Mouse (Mus musculus): ENCODE results near the gene Aggf1. TPM values are rescaled to one million over a fixed set of nuclear protein-coding genes. Genes with fewer than 3 reads are reported as not detected.

Aggf1 gene
- 17.6 and 18.5 TPM in 2 replicates for polyA plus RNA-seq (2015; fragmentation: Nextera tagmentation; extraction: Ambion mirVana)

DNA sequence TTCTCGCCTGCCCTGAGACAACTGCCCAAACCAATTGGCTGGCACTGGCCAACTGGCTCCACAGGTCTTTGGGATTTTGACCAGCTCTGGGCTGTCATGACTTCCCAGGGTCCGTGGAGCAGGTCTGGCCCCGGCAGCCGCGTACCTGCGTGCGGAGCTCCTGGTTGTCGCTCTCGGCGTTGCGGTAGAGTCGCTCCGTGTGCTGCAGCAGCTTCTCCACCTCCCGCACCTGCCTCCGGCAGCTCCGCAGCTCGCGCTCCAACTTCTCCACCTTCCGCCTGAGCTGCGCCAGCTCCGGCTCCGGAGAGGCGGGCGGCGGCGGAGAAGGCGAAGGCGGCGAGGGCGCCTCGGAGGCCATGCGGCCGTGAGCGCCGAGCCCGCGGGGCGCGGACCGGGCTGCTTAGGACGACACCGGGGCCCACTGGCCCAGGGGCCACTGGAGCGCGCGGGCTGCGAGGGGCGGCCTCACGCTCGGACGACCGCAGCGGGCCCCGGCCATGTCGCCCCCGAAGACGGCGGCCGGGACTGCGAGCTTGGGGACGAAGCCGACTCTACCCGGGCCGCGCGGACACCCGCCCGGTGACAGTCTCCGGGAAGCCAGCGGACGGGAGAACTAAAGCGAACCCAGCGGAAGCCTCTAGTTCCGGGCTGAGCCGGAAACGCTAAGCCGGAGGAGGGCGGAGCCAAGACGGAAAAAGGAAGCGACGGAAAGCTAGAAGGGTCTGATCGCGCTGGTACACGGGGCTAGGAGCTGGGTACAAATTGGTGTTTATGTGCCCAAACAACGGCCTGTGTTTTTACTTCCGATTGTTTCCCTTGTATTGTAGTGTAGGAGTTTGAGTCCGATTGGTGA is at the start of gene Aggf1:
Aggf1 (minus strand) TSS at position 652 of the 853 bp plus-strand sequence.
- peak within 1 kb of the TSS; percentile 63 for H3K4me2 ChIP-seq (replicated peaks; ENCODE audit: low read depth)
- no peaks in the 10 kb centered on the region for H3K9me3 ChIP-seq (ENCODE audit: control insufficient read depth, low read length)
- no peaks in the 10 kb centered on the region for H3K4me1 ChIP-seq (replicated peaks; ENCODE audit: control insufficient read depth, insufficient read depth)
- H3K27me3 ChIP-seq (ENCODE audit: control insufficient read depth, insufficient read depth, low read length): no peaks in the 10 kb centered on the region
- H3K36me3 ChIP-seq (ENCODE audit: control insufficient read depth, insufficient read depth, low read length): peaks cover 5% of the 10 kb centered on the region; the same call in 1 of the 2 replicates
- H3K27ac ChIP-seq (replicated peaks): peak within 1 kb of the TSS; percentile 95
- TF ChIP-seq CTCF (IDR thresholded peaks at IDR 0.05; ENCODE audit: low read depth): no peak
- no peak for TF ChIP-seq EP300 (optimal IDR thresholded peaks at IDR 0.05)
- H3K4me3 ChIP-seq (ENCODE audit: low read depth, low read length): peak within 1 kb of the TSS; percentile 98
- ATAC-seq (ENCODE audit: low FRiP score, low TSS enrichment) (peak; percentile 95), DNase-seq (ENCODE audit: low spot score) (peak; percentile 91)
- H3K9ac ChIP-seq (ENCODE audit: low read length): peak within 1 kb of the TSS; percentile 96
- WGBS: under 1% methylated on average over 85 of the region's 86 CpGs

DNA sequence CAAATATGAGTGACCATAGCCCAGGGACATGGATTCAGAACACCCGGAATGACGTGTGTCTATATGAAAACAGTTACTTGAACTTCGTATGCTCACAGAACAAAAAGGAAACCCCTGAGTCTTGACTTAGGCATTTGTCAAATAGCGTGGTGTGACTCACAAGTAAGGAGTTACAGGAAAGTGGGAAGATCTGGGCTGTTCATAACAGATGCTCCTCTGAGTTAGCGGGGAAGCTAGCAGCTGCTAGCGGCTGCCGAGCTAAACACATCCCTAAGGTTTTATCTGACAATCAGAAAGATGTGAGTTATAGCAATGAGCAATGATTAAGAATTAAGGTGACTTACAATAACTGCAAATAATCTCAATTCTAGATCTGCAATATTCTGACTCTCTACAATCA is 49.8 kb upstream of the Aggf1 start:
- DNase-seq (ENCODE audit: low spot score): no peak
- no peak for TF ChIP-seq CTCF (IDR thresholded peaks at IDR 0.05; ENCODE audit: low read depth)
- TF ChIP-seq EP300 (optimal IDR thresholded peaks at IDR 0.05): no peak

DNA sequence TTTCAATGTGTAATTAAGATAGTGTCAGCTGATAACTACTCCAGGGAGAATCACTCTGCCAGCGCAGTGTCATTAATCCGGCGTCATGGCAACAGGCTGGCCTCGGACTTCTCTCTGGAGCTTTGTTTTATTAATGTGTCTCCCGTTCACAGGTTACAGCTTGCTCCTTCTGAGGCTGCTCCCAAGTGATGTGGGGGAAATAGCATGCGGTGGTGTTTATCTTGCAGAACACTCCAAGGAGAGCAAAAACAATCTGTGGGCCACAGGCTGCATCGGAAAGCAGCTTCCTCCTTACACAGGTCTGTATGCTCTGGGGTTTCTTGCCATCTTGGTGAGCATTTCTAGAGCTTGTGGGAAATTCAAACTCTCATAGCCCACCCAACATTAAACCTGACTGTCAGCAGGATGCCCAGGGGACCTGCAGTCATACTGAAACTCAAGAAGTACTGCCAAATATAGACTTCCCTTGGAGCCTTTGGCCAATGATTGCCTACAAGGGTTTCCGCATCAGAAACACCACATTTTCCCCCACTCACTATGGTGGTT is 44.1 kb upstream of the Aggf1 start:
- H3K9ac ChIP-seq (ENCODE audit: low read length): no peak overlapping the region
- ATAC-seq (ENCODE audit: low FRiP score, low TSS enrichment): no peak
- no peaks in the 10 kb centered on the region for H3K9me3 ChIP-seq (ENCODE audit: control insufficient read depth, low read length)
- H3K4me1 ChIP-seq (replicated peaks; ENCODE audit: control insufficient read depth, insufficient read depth): no peaks in the 10 kb centered on the region
- no peaks in the 10 kb centered on the region for H3K36me3 ChIP-seq (ENCODE audit: control insufficient read depth, insufficient read depth, low read length)
- no peak for TF ChIP-seq EP300 (optimal IDR thresholded peaks at IDR 0.05)
- no peak for TF ChIP-seq CTCF (IDR thresholded peaks at IDR 0.05; ENCODE audit: low read depth)
- DNase-seq (ENCODE audit: low spot score): no peak
- no peaks in the 10 kb centered on the region for H3K27me3 ChIP-seq (ENCODE audit: control insufficient read depth, insufficient read depth, low read length)
- 14% methylated on average over 8 of the region's 8 CpGs for WGBS
- H3K4me3 ChIP-seq (ENCODE audit: low read depth, low read length): no peak overlapping the region
- no peak overlapping the region for H3K4me2 ChIP-seq (replicated peaks; ENCODE audit: low read depth)
- no peak overlapping the region for H3K27ac ChIP-seq (replicated peaks)

More for the DNA sequence above, 49.8 kb upstream of the Aggf1 start:
- no peaks in the 10 kb centered on the region for H3K27me3 ChIP-seq (ENCODE audit: control insufficient read depth, insufficient read depth, low read length)
- no peak for ATAC-seq (ENCODE audit: low FRiP score, low TSS enrichment)
- H3K4me2 ChIP-seq (replicated peaks; ENCODE audit: low read depth): no peak overlapping the region
- no peaks in the 10 kb centered on the region for H3K9me3 ChIP-seq (ENCODE audit: control insufficient read depth, low read length)
- H3K36me3 ChIP-seq (ENCODE audit: control insufficient read depth, insufficient read depth, low read length): no peaks in the 10 kb centered on the region
- no peak overlapping the region for H3K27ac ChIP-seq (replicated peaks)
- no peak overlapping the region for H3K9ac ChIP-seq (ENCODE audit: low read length)
- no peak overlapping the region for H3K4me3 ChIP-seq (ENCODE audit: low read depth, low read length)
- H3K4me1 ChIP-seq (replicated peaks; ENCODE audit: control insufficient read depth, insufficient read depth): no peaks in the 10 kb centered on the region
- WGBS: 38% methylated on average over 7 of the region's 7 CpGs

DNA sequence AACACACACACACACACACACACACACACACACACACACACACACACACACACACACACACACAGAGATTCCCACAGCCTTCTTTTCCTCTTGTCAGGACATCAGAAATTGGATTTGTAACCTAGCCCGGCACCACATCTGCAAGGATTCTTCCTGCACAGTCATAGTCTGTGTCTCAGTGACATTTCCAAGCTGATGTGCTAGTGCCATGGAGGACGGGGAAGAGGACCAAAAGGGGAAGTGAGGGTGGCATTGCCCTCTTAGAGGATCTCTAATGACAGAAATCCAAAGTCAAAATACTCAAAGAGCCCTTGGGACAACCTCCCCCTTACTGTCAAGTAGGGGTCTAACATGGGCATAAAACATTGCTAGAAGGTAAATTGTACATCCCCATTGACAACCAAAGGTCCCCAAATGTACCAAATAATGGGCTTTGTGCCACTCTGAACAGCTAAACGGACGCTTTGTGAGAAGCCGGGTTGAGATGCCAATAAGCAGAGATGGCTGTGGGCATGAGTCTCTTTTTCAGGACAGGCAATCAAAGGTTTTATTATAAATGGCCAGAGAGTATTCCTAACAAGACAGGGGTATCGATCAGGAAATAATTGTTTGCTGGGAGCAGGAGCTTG is 43.5 kb upstream of the Aggf1 start:
- DNase-seq (ENCODE audit: low spot score): no peak
- WGBS: 46% methylated on average over 6 of the region's 6 CpGs
- no peaks in the 10 kb centered on the region for H3K9me3 ChIP-seq (ENCODE audit: control insufficient read depth, low read length)
- no peak overlapping the region for H3K4me2 ChIP-seq (replicated peaks; ENCODE audit: low read depth)
- no peak overlapping the region for H3K4me3 ChIP-seq (ENCODE audit: low read depth, low read length)
- no peak overlapping the region for H3K9ac ChIP-seq (ENCODE audit: low read length)
- H3K27ac ChIP-seq (replicated peaks): no peak overlapping the region
- no peaks in the 10 kb centered on the region for H3K4me1 ChIP-seq (replicated peaks; ENCODE audit: control insufficient read depth, insufficient read depth)
- no peaks in the 10 kb centered on the region for H3K27me3 ChIP-seq (ENCODE audit: control insufficient read depth, insufficient read depth, low read length)
- TF ChIP-seq CTCF (IDR thresholded peaks at IDR 0.05; ENCODE audit: low read depth): no peak
- no peak for TF ChIP-seq EP300 (optimal IDR thresholded peaks at IDR 0.05)
- no peaks in the 10 kb centered on the region for H3K36me3 ChIP-seq (ENCODE audit: control insufficient read depth, insufficient read depth, low read length)
- no peak for ATAC-seq (ENCODE audit: low FRiP score, low TSS enrichment)

DNA sequence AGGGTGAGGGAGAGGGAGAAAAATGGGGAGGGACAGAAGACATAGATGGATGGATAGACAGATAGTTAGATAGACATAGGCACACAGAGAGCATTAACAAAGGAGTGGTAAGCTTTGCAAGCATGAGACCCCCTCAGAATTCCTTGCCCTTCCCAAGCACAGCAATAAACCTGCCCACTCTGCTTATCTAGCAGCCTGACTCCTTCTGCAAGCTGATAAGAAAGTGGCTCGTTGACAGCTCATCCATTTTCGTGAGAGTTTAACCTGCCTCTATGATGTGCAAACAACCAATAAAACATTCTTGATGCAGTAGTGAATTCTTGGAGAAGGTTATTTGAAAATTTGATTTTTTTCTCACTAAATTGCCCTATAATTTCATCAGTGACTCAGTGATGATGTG is 37.1 kb upstream of the Aggf1 start:
- 8% methylated on average over 2 of the region's 2 CpGs for WGBS

More for the DNA sequence above, 37.1 kb upstream of the Aggf1 start:
- H3K4me2 ChIP-seq (replicated peaks; ENCODE audit: low read depth): no peak overlapping the region
- H3K36me3 ChIP-seq (ENCODE audit: control insufficient read depth, insufficient read depth, low read length): no peaks in the 10 kb centered on the region
- H3K27ac ChIP-seq (replicated peaks): no peak overlapping the region
- H3K4me1 ChIP-seq (replicated peaks; ENCODE audit: control insufficient read depth, insufficient read depth): no peaks in the 10 kb centered on the region
- TF ChIP-seq EP300 (optimal IDR thresholded peaks at IDR 0.05) (no peak), CTCF (IDR thresholded peaks at IDR 0.05; ENCODE audit: low read depth) (no peak)
- H3K4me3 ChIP-seq (ENCODE audit: low read depth, low read length): no peak overlapping the region
- H3K9ac ChIP-seq (ENCODE audit: low read length): no peak overlapping the region
- H3K27me3 ChIP-seq (ENCODE audit: control insufficient read depth, insufficient read depth, low read length): no peaks in the 10 kb centered on the region
- DNase-seq (ENCODE audit: low spot score) (no peak), ATAC-seq (ENCODE audit: low FRiP score, low TSS enrichment) (no peak)
- H3K9me3 ChIP-seq (ENCODE audit: control insufficient read depth, low read length): no peaks in the 10 kb centered on the region
